Mouse (Mus musculus) lung, postnatal 0 days (tissue): Measurements from ENCODE around the gene Krt82.

Experiments used
- CTCF ChIP-seq: IDR thresholded peaks from 2 replicates; pipeline ENCODE4 v1.5.1; 2016; ENCODE audit warnings: antibody characterized with exemption, mild to moderate bottlenecking
- EP300 ChIP-seq: IDR thresholded peaks from 2 replicates; pipeline ENCODE4 v1.6.1; 2016; ENCODE audit warnings: antibody characterized with exemption, mild to moderate bottlenecking, control low read depth

DNA sequence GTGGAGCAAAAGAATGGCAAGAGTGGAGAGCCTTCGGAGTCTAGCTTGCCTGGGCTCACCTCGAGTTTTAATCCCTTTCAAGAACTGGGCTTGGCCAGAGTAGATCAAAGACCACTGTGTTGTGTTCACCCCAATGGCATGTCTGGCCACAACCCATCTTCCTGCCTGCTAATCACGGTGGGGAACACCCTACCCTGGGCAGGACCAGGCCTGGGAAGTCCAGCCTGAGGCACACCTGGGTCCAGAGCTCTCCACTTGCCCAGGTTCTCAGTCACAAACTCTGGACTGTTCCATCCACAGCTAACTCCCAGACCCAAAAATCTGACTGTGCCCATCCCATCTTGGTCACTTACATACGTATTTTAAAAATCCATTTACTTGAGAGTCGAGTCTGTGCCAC is 12.4 kb upstream of the Krt82 start, which contains the start of gene Krt90:
- TF ChIP-seq CTCF (no peak), EP300 (no peak)
